Mouse (Mus musculus): ENCODE data around the gene Ipp.

The Ipp gene

DNA sequence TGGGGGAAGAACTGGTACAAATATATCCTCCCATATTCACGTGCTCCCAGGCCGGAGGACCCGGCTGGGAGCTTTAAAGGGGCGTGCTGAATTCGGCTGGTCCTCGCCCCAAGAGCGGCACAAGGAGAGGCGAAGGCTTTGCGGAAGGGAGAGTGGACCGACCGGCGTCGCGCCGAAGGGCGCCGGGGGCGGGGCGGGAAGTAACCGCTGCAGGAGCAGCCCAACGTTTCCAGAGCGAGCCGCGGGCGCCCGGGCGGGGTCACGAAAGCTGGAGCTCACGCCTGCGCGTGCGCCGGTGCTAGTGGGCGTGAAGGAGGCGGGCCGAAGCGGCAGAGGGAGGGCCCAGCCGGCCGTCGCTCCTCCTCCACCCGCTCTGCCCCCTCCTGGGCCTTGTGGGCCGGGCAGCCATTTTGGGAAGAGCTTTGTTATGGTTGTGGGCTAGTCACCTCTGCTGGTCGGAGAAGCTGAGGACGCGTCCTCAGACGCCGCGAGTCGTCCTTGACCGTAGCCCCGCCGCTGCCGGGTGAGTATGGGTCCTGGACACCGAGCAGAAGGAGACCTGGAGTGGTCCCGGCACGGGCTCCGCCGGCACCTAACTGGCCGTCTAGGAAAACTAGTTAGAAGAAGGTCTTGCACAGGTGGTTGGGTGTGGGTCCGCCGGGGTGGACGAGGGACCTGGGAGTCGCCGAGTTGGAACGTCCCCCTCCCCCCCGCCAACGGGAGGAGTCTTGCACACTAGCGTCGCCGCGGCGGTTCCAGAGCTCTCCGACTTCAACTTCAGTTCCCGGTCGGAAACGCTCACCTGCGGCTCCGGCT is 50.2 kb downstream of the Ipp start, which contains the start of gene Gpbp1l1:
Gpbp1l1 (plus strand) TSS at position 353 of the 816 bp plus-strand sequence.
- DNase-seq (ENCODE audit: low spot score), result peak; percentile 97

DNA sequence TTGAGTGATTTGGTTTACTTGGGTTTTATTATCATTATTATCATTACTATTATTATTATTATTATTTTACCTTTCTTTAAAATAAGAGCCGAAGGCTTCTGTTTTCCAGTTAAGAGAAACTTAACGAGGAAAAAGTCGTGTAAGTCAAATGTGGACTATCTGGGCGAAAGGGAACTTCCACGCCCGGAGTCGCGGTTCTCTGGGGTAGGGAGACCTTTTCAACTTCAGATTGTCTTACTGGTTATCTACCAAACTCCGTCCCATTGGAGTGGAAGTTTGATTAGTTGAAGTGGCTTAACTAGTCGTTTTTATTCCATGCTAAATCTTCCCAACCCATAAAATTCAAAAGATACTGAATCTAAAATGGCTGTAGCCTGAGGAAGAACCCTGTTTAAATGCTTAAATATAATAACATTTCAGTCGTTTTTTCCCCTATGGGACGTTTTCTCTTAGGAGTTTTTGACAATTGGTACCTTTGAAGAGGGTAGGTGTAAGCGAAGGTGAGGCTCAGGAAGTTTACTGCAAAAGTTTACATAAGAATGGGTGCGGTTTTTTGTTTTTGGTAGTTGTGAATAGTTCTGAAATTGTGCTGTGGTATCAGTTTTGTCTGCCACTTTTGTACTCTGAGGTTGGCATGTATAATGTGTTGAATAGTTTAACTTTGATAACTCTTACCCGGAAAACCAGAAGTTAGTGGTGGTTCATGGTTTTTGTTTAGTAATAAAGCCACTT is 51.0 kb downstream of the Ipp start:
- DNase-seq (ENCODE audit: low spot score), result no peak
